In genomic region chr15:75055985-75056384, GRCm38 (mm10) we compare ENCODE assay signal across 24 mouse cellular contexts. TPM values are rescaled to one million over a fixed set of nuclear protein-coding genes. Genes with fewer than 3 reads are reported as not detected.
DNase-seq lines count a peak whose midpoint lies in the region; ATAC-seq lines count a peak whose summit lies in the region.
"Had no signal": no experiment of that assay in that cellular context is flagged by ENCODE, and none has a peak within 500 bp of the region (broad histone marks: within the 10 kb centered on the region; RNA-seq: fewer than 3 reads in every experiment).

No protein-coding gene starts in this region.

- H3K36me3 ChIP-seq in heart, embryonic 12.5 days, result no peaks in the 10 kb centered on the region
- no peaks in the 10 kb centered on the region for H3K36me3 ChIP-seq in heart, embryonic 10.5 days
- no peaks in the 10 kb centered on the region for H3K36me3 ChIP-seq in kidney, embryonic 14.5 days (ENCODE audit: control insufficient read depth, insufficient read depth, low read length)
- H3K36me3 ChIP-seq: embryonic facial prominence, embryonic 10.5 days; embryonic facial prominence, embryonic 12.5 days; forebrain, embryonic 15.5 days had no signal

- peak; percentile 57 for DNase-seq in heart, adult 11 months
- peak; percentile 60 for DNase-seq in heart, embryonic 10.5 days (ENCODE audit: low spot score)
- DNase-seq in heart, adult 18-20 months, result no peak
- DNase-seq in MN1 (ENCODE audit: low spot score) (peak; percentile 5), NIH3T3 (ENCODE audit: low read depth) (peak; percentile 33)
- DNase-seq in lung, postnatal 25 days (ENCODE audit: low spot score), result no peak
- DNase-seq: adrenal gland, adult 2 months; adrenal gland, postnatal 10 days; adrenal gland, postnatal 25 days; cerebellum, adult 11-12 months; cerebellum, adult 2 months; cerebellum, adult 9-10 months; cerebellum, postnatal 10 days; cerebellum, postnatal 25 days; forebrain, postnatal 0 days had no signal

- H3K9ac ChIP-seq in heart, embryonic 12.5 days, result no peak overlapping the region
- H3K9ac ChIP-seq in kidney, embryonic 14.5 days (ENCODE audit: low read depth, low read length), result no peak overlapping the region
- H3K9ac ChIP-seq: embryonic facial prominence, embryonic 12.5 days; forebrain, embryonic 13.5 days; forebrain, embryonic 15.5 days; forebrain, postnatal 0 days had no signal

- H3K9me3 ChIP-seq in heart, embryonic 12.5 days (replicated peaks), result no peaks in the 10 kb centered on the region
- H3K9me3 ChIP-seq in heart, embryonic 10.5 days, result no peaks in the 10 kb centered on the region
- H3K9me3 ChIP-seq in kidney, embryonic 14.5 days (ENCODE audit: control insufficient read depth, low read length), result no peaks in the 10 kb centered on the region
- H3K9me3 ChIP-seq: embryonic facial prominence, embryonic 10.5 days; embryonic facial prominence, embryonic 12.5 days; forebrain, embryonic 13.5 days; forebrain, embryonic 15.5 days had no signal

- H3K27me3 ChIP-seq in heart, embryonic 12.5 days (replicated peaks), result no peaks in the 10 kb centered on the region
- H3K27me3 ChIP-seq in heart, embryonic 10.5 days (ENCODE audit: insufficient read depth, poor library complexity, severe bottlenecking), result no peaks in the 10 kb centered on the region
- no peaks in the 10 kb centered on the region for H3K27me3 ChIP-seq in kidney, embryonic 14.5 days (ENCODE audit: control insufficient read depth, insufficient read depth, low read length)
- H3K27me3 ChIP-seq: embryonic facial prominence, embryonic 12.5 days; forebrain, embryonic 13.5 days; forebrain, embryonic 15.5 days had no signal

- H3K4me3 ChIP-seq in heart, embryonic 12.5 days, result no peak overlapping the region
- no peak overlapping the region for H3K4me3 ChIP-seq in heart, embryonic 10.5 days
- no peak overlapping the region for H3K4me3 ChIP-seq in kidney, embryonic 14.5 days (ENCODE audit: low read length)
- H3K4me3 ChIP-seq: embryonic facial prominence, embryonic 10.5 days; embryonic facial prominence, embryonic 12.5 days; forebrain, embryonic 13.5 days; forebrain, embryonic 15.5 days had no signal

- no peak for ATAC-seq in heart, embryonic 12.5 days (ENCODE audit: insufficient number of reproducible peaks, low FRiP score)
- no peak for ATAC-seq in kidney, embryonic 14.5 days (ENCODE audit: low FRiP score, low TSS enrichment)
- ATAC-seq: forebrain, embryonic 13.5 days; forebrain, embryonic 15.5 days; forebrain, postnatal 0 days had no signal

- H3K27ac ChIP-seq in heart, embryonic 12.5 days (ENCODE audit: poor library complexity, severe bottlenecking), result no peak overlapping the region
- H3K27ac ChIP-seq in heart, embryonic 10.5 days, result no peak overlapping the region
- H3K27ac ChIP-seq in kidney, embryonic 14.5 days (ENCODE audit: low read depth, low read length), result no peak overlapping the region
- H3K27ac ChIP-seq: embryonic facial prominence, embryonic 10.5 days; embryonic facial prominence, embryonic 12.5 days; forebrain, embryonic 13.5 days; forebrain, embryonic 15.5 days had no signal

- 77% methylated on average over 2 of the region's 2 CpGs for WGBS in heart, embryonic 12.5 days
- 77% methylated on average over 2 of the region's 2 CpGs for WGBS in heart, embryonic 10.5 days
- 80% methylated on average over 2 of the region's 2 CpGs for WGBS in kidney, embryonic 14.5 days

- H3K4me1 ChIP-seq in heart, embryonic 12.5 days (replicated peaks), result no peaks in the 10 kb centered on the region
- H3K4me1 ChIP-seq in heart, embryonic 10.5 days, result no peaks in the 10 kb centered on the region
- no peaks in the 10 kb centered on the region for H3K4me1 ChIP-seq in kidney, embryonic 14.5 days (ENCODE audit: control insufficient read depth, insufficient read depth, low read length)
- H3K4me1 ChIP-seq: embryonic facial prominence, embryonic 12.5 days; forebrain, embryonic 13.5 days; forebrain, embryonic 15.5 days had no signal

- no peak overlapping the region for H3K4me2 ChIP-seq in heart, embryonic 12.5 days
- no peak overlapping the region for H3K4me2 ChIP-seq in kidney, embryonic 14.5 days (replicated peaks; ENCODE audit: low read depth, low read length)
- H3K4me2 ChIP-seq: embryonic facial prominence, embryonic 12.5 days; forebrain, embryonic 13.5 days; forebrain, embryonic 15.5 days had no signal

RNA-seq across cellular contexts. Expression of gene Ly6c1, which starts 7.4 kb away (rescaled TPM):
- 0.91 and 1.2 TPM in 2 replicates for polyA plus RNA-seq in heart, embryonic 12.5 days (2016; fragmentation: Nextera tagmentation; extraction: Ambion mirVana)
- polyA plus RNA-seq in heart, embryonic 10.5 days (2016; fragmentation: Nextera tagmentation; extraction: Ambion mirVana), result 0.26 and 0.41 TPM in 2 replicates
- 100 to 1,000 TPM; 256 to 283 TPM for total RNA-seq in heart, adult 18-20 months (2021)
- polyA plus RNA-seq in kidney, embryonic 14.5 days (2014; fragmentation: Nextera tagmentation; extraction: Ambion mirVana), result 7.0 and 8.7 TPM in 2 replicates
- total RNA-seq: MEL had no signal

RNA-seq across cellular contexts. Expression of gene Ly6c2, which starts 55.8 kb away (rescaled TPM):
- not detected in 2 replicates for polyA plus RNA-seq in heart, embryonic 12.5 days (2016; fragmentation: Nextera tagmentation; extraction: Ambion mirVana)
- polyA plus RNA-seq in heart, embryonic 10.5 days (2016; fragmentation: Nextera tagmentation; extraction: Ambion mirVana), result not detected in 2 replicates
- 10 to 100 TPM in 1 of 2 experiments, 1 to 10 TPM in 1; 9.1 to 10.0 TPM for total RNA-seq in heart, adult 18-20 months (2021)
- polyA plus RNA-seq in kidney, embryonic 14.5 days (2014; fragmentation: Nextera tagmentation; extraction: Ambion mirVana), result 0.38 TPM in 1 of 2 replicates, not detected in the other
- total RNA-seq: ES-E14; forebrain, postnatal 0 days; MEL had no signal
- polyA plus RNA-seq: embryonic facial prominence, embryonic 10.5 days; embryonic facial prominence, embryonic 12.5 days; forebrain, embryonic 11.5 days; forebrain, embryonic 13.5 days; forebrain, embryonic 15.5 days had no signal

RNA-seq across cellular contexts. Expression of gene Ly6a, which starts 58.2 kb away (rescaled TPM):
- polyA plus RNA-seq in heart, embryonic 12.5 days (2016; fragmentation: Nextera tagmentation; extraction: Ambion mirVana), result 0.49 and 0.87 TPM in 2 replicates
- polyA plus RNA-seq in heart, embryonic 10.5 days (2016; fragmentation: Nextera tagmentation; extraction: Ambion mirVana), result 0.36 and 0.93 TPM in 2 replicates
- total RNA-seq in heart, adult 18-20 months (2021), result 100 to 1,000 TPM; 132 to 174 TPM
- 244 and 305 TPM in 2 replicates for polyA plus RNA-seq in kidney, embryonic 14.5 days (2014; fragmentation: Nextera tagmentation; extraction: Ambion mirVana)
- polyA plus RNA-seq: forebrain, embryonic 11.5 days had no signal

Comparison
In these comparisons a context has a peak if more than half of its experiments do, and no peak if none do; other contexts are left out.
1. DNase-seq: peak in heart, adult 11 months (single experiment), heart, embryonic 10.5 days (single experiment), MN1 (single experiment) and NIH3T3 (single experiment); none in heart, adult 18-20 months (0 of 2) and lung, postnatal 25 days (single experiment).
2. RNA of gene Ly6a, which starts 58.2 kb away (polyA plus RNA-seq): 244 to 305 TPM in kidney, embryonic 14.5 days; 0.36 to 0.93 TPM in heart, embryonic 10.5 days and 0.49 to 0.87 TPM in heart, embryonic 12.5 days; every median in the first group is over 100 times any median in the second.